Mouse (Mus musculus) liver, embryonic 11.5 days (tissue): ENCODE measurements around the gene Shld2. TPM values are rescaled to one million over a fixed set of nuclear protein-coding genes. Genes with fewer than 3 reads are reported as not detected.

Source experiments
- ATAC-seq: fragments of 200-750 bp; cut with Nextera tagmentation; replicated peaks from 2 replicates; pipeline ENCODE4 v1.8.0; 2017; ENCODE audit warnings: moderate number of reproducible peaks, mild to moderate bottlenecking, moderate TSS enrichment, moderate library complexity; ENCODE audit not compliant: low FRiP score
- DNase-seq: peaks from one replicate; pipeline ENCODE4 v3.0.0-alpha.2; 2017; ENCODE audit warnings: low spot score
- H3K27ac ChIP-seq: fragments of 300-500 bp; sonication (generic); 2 replicates; pipeline ENCODE4 v1.5.1; 2014; ENCODE audit warnings: mild to moderate bottlenecking, low read depth, low read length, control low read depth
- H3K27me3 ChIP-seq: fragments of 300-500 bp; sonication (generic); replicated peaks from 2 replicates; pipeline ENCODE4 v1.6.1; 2014; ENCODE audit warnings: low read length, mixed read lengths; ENCODE audit not compliant: control insufficient read depth, insufficient read depth
- H3K36me3 ChIP-seq: fragments of 300-500 bp; sonication (generic); 2 replicates; pipeline ENCODE4 v1.6.1; 2014; ENCODE audit warnings: mild to moderate bottlenecking, low read length, moderate library complexity, mixed read lengths; ENCODE audit not compliant: control insufficient read depth, insufficient read depth
- H3K4me1 ChIP-seq: fragments of 300-500 bp; sonication (generic); replicated peaks from 2 replicates; pipeline ENCODE4 v1.6.1; 2014; ENCODE audit warnings: low read length, mixed read lengths; ENCODE audit not compliant: control insufficient read depth, insufficient read depth
- H3K4me2 ChIP-seq: fragments of 300-500 bp; sonication (generic); 2 replicates; pipeline ENCODE4 v1.6.1; 2014; ENCODE audit warnings: mild to moderate bottlenecking, control low read depth, moderate library complexity
- H3K4me3 ChIP-seq: fragments of 300-500 bp; sonication (generic); 2 replicates; pipeline ENCODE4 v1.5.1; 2014; ENCODE audit warnings: low read depth, low read length, control low read depth
- H3K9ac ChIP-seq: fragments of 300-500 bp; sonication (generic); 2 replicates; pipeline ENCODE4 v1.6.1; 2014; ENCODE audit warnings: low read depth, low read length, control low read depth
- H3K9me3 ChIP-seq: fragments of 300-500 bp; sonication (generic); 2 replicates; pipeline ENCODE4 v1.6.1; 2016; ENCODE audit warnings: low read length, inconsistent platforms, mixed read lengths; ENCODE audit not compliant: control insufficient read depth
- WGBS: fragments of 180-500 bp; shearing (Covaris S2); extraction: QIAGEN DNeasy Blood & Tissue Kit; methylation state at CpG from one replicate; pipeline ENCODE4 v1.1.7; 2014; 5-methylcytosine and 5-hydroxymethylcytosine counted together
- polyA plus RNA-seq: library from polyadenylated mRNA; unstranded; fragments of >200 nt; fragmentation: Nextera tagmentation; extraction: Ambion mirVana; gene quantifications from 2 replicates; pipeline ENCODE4 v1.2.1, GENCODE M21; 2014

Gene Shld2
- polyA plus RNA-seq, 1 experiment from 2014 or later, result 10.5 TPM

GRCm38 (mm10) chr14:34349007-34349406, 38.7 kb upstream of the Shld2 start:
- Histone ChIP-seq H3K27ac (no peak overlapping the region), H3K4me2 (no peak overlapping the region), H3K9me3 (no peaks in the 10 kb centered on the region), H3K9ac (no peak overlapping the region), H3K4me1 (no peaks in the 10 kb centered on the region), H3K4me3 (no peak overlapping the region), H3K27me3 (no peaks in the 10 kb centered on the region), H3K36me3 (0 out of 2 replicates have a peak, but pooled peaks cover 3% of the 10 kb centered on the region)
- no peak; the same call in 1 of the 2 replicates for ATAC-seq
- WGBS, result 77% methylated on average over 8 of the region's 8 CpGs
- no peak for DNase-seq

- Histone ChIP-seq H3K4me1 (no peaks in the 10 kb centered on the region), H3K4me2 (no peak overlapping the region), H3K9me3 (no peaks in the 10 kb centered on the region), H3K4me3 (no peak overlapping the region), H3K36me3 (0 out of 2 replicates have a peak, but pooled peaks cover 3% of the 10 kb centered on the region), H3K9ac (no peak overlapping the region), H3K27ac (no peak overlapping the region), H3K27me3 (no peaks in the 10 kb centered on the region)
- DNase-seq, result no peak
- 62% methylated on average over 7 of the region's 7 CpGs for WGBS
- ATAC-seq, result no peak
These were observed 38.0 kb upstream of the Shld2 start for GRCm38 (mm10) chr14:34348301-34348700.

GRCm38 (mm10) chr14:34347084-34347483, 36.8 kb upstream of the Shld2 start:
- no peak overlapping the region for H3K27ac ChIP-seq
- no peak for DNase-seq
- no peak overlapping the region for H3K9ac ChIP-seq
- no peak overlapping the region for H3K4me2 ChIP-seq
- 86% methylated on average over 5 of the region's 5 CpGs for WGBS
- peaks cover 6% of the 10 kb centered on the region; the same call in 1 of the 2 replicates for H3K36me3 ChIP-seq
- no peak for ATAC-seq
- H3K4me3 ChIP-seq, result no peak overlapping the region
- no peaks in the 10 kb centered on the region for H3K4me1 ChIP-seq
- no peaks in the 10 kb centered on the region for H3K27me3 ChIP-seq
- no peaks in the 10 kb centered on the region for H3K9me3 ChIP-seq

GRCm38 (mm10) chr14:34345771-34346566, 35.7 kb upstream of the Shld2 start:
- peak; percentile 59 for ATAC-seq
- Histone ChIP-seq H3K4me2 (no peak overlapping the region), H3K4me1 (no peaks in the 10 kb centered on the region), H3K4me3 (no peak overlapping the region), H3K36me3 (peaks cover 9% of the 10 kb centered on the region; the same call in 1 of the 2 replicates), H3K27ac (no peak overlapping the region), H3K9ac (no peak overlapping the region), H3K27me3 (no peaks in the 10 kb centered on the region), H3K9me3 (no peaks in the 10 kb centered on the region)
- no peak for DNase-seq
- 61% methylated on average over 12 of the region's 12 CpGs for WGBS

GRCm38 (mm10) chr14:34344361-34344760, 34.1 kb upstream of the Shld2 start:
- ATAC-seq, result no peak
- no peak overlapping the region for H3K4me2 ChIP-seq
- DNase-seq, result no peak
- H3K4me1 ChIP-seq, result no peaks in the 10 kb centered on the region
- H3K9ac ChIP-seq, result no peak overlapping the region
- H3K4me3 ChIP-seq, result no peak overlapping the region
- H3K27me3 ChIP-seq, result no peaks in the 10 kb centered on the region
- H3K36me3 ChIP-seq, result peaks cover 16% of the 10 kb centered on the region
- H3K9me3 ChIP-seq, result no peaks in the 10 kb centered on the region
- WGBS, result 91% methylated on average over 5 of the region's 5 CpGs
- no peak overlapping the region for H3K27ac ChIP-seq

- Histone ChIP-seq H3K4me3 (no peak overlapping the region), H3K4me2 (no peak overlapping the region), H3K27ac (no peak overlapping the region), H3K36me3 (peaks cover 20% of the 10 kb centered on the region), H3K27me3 (no peaks in the 10 kb centered on the region), H3K9me3 (no peaks in the 10 kb centered on the region), H3K9ac (no peak overlapping the region), H3K4me1 (no peaks in the 10 kb centered on the region)
- no peak for ATAC-seq
- 74% methylated on average over 4 of the region's 4 CpGs for WGBS
- DNase-seq, result no peak
These were observed 32.8 kb upstream of the Shld2 start for GRCm38 (mm10) chr14:34343078-34343477.

- no peaks in the 10 kb centered on the region for H3K4me1 ChIP-seq
- DNase-seq (no peak), ATAC-seq (no peak)
- H3K4me3 ChIP-seq, result no peak overlapping the region
- H3K4me2 ChIP-seq, result no peak overlapping the region
- H3K36me3 ChIP-seq, result peaks cover 27% of the 10 kb centered on the region
- 86% methylated on average over 4 of the region's 4 CpGs for WGBS
- H3K9ac ChIP-seq, result no peak overlapping the region
- no peaks in the 10 kb centered on the region for H3K9me3 ChIP-seq
- H3K27ac ChIP-seq, result no peak overlapping the region
- H3K27me3 ChIP-seq, result no peaks in the 10 kb centered on the region
These were observed 31.7 kb upstream of the Shld2 start for GRCm38 (mm10) chr14:34341993-34342392.

GRCm38 (mm10) chr14:34339446-34339845, 29.2 kb upstream of the Shld2 start:
- ATAC-seq (no peak), DNase-seq (no peak)
- H3K4me1 ChIP-seq, result no peaks in the 10 kb centered on the region
- H3K4me2 ChIP-seq, result no peak overlapping the region
- H3K27me3 ChIP-seq, result no peaks in the 10 kb centered on the region
- H3K9me3 ChIP-seq, result no peaks in the 10 kb centered on the region
- no peak overlapping the region for H3K27ac ChIP-seq
- peaks cover 43% of the 10 kb centered on the region for H3K36me3 ChIP-seq
- WGBS, result 65% methylated on average over 1 of the region's 1 CpGs
- no peak overlapping the region for H3K4me3 ChIP-seq
- no peak overlapping the region for H3K9ac ChIP-seq

GRCm38 (mm10) chr14:34332476-34332875, 22.2 kb upstream of the Shld2 start:
- ATAC-seq, result no peak
- DNase-seq, result no peak
- Histone ChIP-seq H3K4me3 (no peak overlapping the region), H3K4me1 (no peaks in the 10 kb centered on the region), H3K27ac (no peak overlapping the region), H3K27me3 (no peaks in the 10 kb centered on the region), H3K9me3 (no peaks in the 10 kb centered on the region), H3K4me2 (no peak overlapping the region), H3K36me3 (peaks cover 37% of the 10 kb centered on the region), H3K9ac (no peak overlapping the region)
- WGBS, result 86% methylated on average over 5 of the region's 5 CpGs
